Mouse (Mus musculus): ENCODE measurements around the gene Oas1c.
"Not testable (repeated sequence)": the region's sequence is repeated elsewhere in the genome, so short reads cannot be mapped to it uniquely, and the experiment has no call there.

Gene Oas1c

DNA sequence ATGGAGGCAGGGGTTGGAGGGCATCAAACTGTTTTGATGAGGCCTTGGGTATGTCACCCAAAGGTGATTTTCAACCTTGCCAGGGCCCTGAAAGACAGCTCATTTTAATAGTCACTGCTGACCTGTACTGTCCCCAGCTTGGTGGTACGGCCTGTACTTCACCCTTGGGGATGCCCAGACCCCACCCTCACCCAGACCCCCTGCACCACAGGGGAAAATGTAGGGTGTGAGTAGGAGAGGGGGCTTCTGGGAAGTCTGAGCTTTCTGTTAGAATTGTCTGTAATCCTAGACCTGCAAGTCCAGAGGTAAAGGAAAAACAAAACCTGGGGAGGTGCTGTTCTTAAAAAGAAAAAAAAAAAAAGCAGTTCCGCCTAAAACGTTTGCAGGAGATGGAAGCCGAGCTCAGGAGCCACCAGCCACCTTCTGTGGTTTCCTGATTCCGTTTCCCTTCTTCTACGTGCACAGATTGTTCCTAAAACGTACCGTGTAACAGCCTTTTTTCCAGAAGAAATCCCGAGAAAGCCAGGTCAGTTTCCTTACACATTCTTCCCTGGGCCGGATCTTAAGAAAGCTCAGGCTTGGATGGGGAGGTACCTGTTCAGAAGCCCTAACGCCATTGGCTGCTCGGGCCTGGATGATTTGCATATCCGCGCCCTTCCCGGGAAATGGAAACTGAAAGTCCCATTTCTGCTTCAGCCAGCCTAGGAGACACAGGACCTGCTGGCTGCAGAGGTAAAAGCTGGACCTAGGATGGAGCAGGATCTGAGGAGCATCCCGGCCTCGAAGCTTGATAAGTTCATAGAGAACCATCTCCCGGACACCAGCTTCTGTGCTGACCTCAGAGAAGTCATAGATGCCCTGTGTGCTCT is at the start of gene Oas1c:
Oas1c (minus strand) TSS at position 564 of the 869 bp plus-strand sequence.
- DNase-seq (ENCODE audit: low read depth in 1 of 2, low spot score in 2 of 2): peak; percentile 13 to 67

GRCm38 (mm10) chr5:120861121-120861520 is 48.8 kb upstream of the Oas1c start, which contains the start of gene Oas1h:
TSS of gene Oas1h (plus strand) at chr5:120861421.
- no peak for DNase-seq (ENCODE audit: low read depth in 1 of 2, low spot score in 2 of 2)

GRCm38 (mm10) chr5:120859241-120859640 is 46.9 kb upstream of the Oas1c start:
- no peak for DNase-seq (ENCODE audit: low read depth in 1 of 2, low spot score in 2 of 2)

DNA sequence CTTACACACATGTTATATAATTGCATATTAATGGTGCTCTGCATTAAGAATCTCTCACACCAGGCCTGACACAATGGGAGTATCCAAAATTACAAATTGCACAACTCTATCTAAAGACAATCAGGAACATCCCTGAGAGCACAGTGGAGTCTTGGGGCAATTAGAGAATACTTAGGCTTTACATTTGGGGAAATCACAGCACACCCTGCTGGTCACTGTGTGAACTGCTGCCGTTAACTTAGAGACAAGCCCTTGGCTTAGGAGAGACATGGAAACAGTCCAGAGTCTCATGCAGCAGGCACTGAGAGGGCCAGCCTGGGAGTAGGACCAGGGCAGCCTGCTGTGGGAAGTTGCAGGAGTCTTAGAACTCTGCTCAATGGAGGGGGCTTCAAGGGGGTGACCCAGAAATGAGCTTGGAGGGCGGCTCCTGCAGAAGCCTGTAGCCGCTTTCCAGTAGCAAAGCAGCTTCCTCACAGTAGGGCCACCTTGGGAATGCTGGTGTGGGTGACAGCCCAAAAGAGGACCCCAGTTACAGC is 37.4 kb upstream of the Oas1c start:
- DNase-seq (ENCODE audit: low read depth in 1 of 2, low spot score in 2 of 2): peak in 1 of 2 experiments; percentile 11

GRCm38 (mm10) chr5:120847067-120847466 is 34.8 kb upstream of the Oas1c start, which contains the start of gene Oas1f:
TSS of gene Oas1f (plus strand) at chr5:120847367.
- DNase-seq (ENCODE audit: low read depth in 1 of 2, low spot score in 2 of 2): no peak

GRCm38 (mm10) chr5:120844713-120845112 is 32.4 kb upstream of the Oas1c start:
- no peak for DNase-seq (ENCODE audit: low read depth in 1 of 2, low spot score in 2 of 2)

DNA sequence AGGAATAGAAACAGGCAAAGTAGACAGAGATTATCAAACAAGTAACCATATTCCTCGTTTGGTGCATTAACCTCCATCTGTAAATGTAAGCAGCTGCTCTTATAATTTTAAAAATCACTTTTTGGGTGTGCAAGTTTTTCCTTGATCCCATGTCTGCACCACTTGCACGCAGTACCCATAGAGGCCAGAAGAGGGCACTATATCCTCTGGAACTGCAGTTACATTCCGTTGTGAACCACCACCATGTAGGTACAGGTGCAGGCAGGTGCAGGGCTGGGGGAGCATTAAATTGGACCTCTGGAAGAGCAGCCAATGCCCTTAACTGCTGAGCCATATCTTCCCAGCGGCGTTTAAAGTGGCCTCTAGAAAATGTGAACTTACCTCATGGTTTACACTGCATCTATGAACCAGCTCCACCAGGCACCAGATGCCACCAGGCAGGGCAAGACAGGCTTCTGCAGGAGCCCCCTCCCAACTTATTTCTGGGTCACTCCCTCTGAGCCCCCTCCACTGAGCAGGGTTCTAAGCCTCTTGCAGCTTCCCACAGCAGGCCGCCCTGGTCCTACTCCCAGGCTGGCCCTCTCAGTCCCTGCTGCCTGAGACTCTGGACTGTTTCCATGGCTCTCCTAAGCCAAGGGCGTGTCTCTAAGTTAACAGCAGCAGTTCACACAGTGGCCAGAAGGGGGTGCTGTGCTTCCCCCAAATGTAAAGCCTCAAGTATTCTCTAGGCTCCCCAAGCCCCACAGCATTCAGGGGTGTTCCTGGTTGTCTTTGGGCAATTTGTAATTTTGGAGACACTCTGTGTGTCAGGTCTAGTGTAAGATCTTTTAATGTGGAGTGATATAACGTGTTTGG is 24.6 kb upstream of the Oas1c start:
- peak in 1 of 2 experiments; percentile 29 for DNase-seq (ENCODE audit: low read depth in 1 of 2, low spot score in 2 of 2)

GRCm38 (mm10) chr5:120833335-120834280 is 21.3 kb upstream of the Oas1c start:
- DNase-seq (ENCODE audit: low read depth in 1 of 2, low spot score in 2 of 2): no peak

DNA sequence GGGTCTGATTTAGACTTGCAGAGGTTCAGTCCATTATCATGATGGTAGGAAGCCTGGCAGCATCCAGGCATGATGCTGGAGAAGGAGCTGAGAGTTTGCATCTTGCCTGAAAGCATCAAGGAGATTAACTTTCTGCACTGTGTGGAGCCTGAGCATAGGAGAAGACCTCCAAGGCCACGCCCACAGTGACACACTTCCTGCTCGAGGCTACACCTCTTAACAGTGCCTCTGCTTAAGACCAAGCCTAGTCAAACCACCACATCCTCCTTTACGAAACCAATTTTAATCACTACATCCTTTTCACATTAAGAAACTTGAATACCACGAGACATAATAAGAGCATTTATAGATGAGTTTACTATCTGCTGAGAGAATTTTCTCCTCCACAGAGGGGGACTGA is 18.7 kb upstream of the Oas1c start:
- no peak for DNase-seq (ENCODE audit: low read depth in 1 of 2, low spot score in 2 of 2)

DNA sequence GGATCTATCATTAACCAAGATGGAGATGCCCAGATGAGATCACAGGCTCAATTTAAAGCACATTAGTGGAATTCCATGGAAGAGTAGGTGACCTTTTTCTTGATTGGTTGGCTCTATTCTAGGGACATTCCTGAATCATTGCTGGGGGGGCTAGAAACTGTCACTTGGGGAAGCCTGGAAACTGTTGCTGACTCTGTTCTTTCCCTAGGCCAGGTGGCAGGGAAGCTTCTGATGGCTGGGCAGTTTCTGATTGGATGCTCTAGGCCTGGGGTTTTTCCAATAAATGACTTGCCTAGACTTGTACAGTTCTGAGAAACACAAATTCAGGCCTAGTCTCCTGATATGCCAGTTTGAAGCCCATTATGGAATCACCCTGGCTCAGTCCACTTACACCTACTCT is 6.7 kb upstream of the Oas1c start:
- no peak for DNase-seq (ENCODE audit: low read depth in 1 of 2, low spot score in 2 of 2)

DNA sequence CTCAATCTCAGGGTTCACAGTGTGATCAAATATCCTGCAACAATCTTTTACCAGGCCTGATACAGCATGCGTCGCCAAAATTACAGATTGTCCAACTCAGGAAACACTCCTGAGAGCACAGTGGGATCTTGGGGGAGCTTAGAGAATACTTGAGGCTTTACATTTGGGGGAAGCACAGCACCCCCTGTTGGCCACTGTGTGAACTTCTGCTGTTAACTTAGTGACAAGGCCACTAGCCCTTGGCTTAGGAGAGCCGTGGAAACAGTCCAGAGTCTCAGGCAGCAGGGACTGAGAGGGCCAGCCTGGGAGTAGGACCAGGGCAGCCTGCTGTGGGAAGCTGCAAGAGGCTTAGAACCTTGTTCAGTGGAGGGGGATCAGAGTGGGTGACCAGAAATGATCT is 3.6 kb upstream of the Oas1c start:
- DNase-seq (ENCODE audit: low read depth in 1 of 2, low spot score in 2 of 2): peak in 1 of 2 experiments; percentile 20

DNA sequence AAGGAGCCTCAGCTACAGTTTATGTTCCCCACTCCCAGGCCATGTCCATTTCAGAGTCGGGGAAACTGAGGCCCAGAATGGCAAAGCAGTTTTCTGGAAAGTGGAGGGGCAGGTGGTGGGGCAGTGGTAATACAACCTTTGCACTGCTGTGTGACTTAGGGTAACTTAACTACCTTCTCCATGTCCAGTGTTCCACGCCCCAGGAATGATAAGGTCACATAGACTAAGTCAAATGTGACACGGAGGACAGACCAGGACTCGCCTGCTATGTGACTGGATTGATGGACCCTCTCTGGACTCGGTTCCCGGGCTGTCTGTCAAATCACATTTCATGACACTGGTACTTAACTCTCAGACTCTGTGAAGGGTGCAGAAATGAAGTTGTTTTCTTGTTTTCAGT is 709 bp upstream of the Oas1c start:
- no peak for DNase-seq (ENCODE audit: low read depth in 1 of 2, low spot score in 2 of 2)

- no peak for DNase-seq (ENCODE audit: low read depth in 1 of 2, low spot score in 2 of 2)
Observed at GRCm38 (mm10) chr5:120809171-120809570, 3.1 kb downstream of the Oas1c start.

GRCm38 (mm10) chr5:120806458-120806857 is 5.9 kb downstream of the Oas1c start:
- peak in 1 of 2 experiments; percentile 41 for DNase-seq (ENCODE audit: low read depth in 1 of 2, low spot score in 2 of 2)

- DNase-seq (ENCODE audit: low read depth in 1 of 2, low spot score in 2 of 2): no peak
Observed at GRCm38 (mm10) chr5:120803596-120803995, 8.7 kb downstream of the Oas1c start.

GRCm38 (mm10) chr5:120798943-120799342 is 13.4 kb downstream of the Oas1c start:
- not testable (repeated sequence) for DNase-seq (ENCODE audit: low read depth in 1 of 2, low spot score in 2 of 2)

- DNase-seq (ENCODE audit: low read depth in 1 of 2, low spot score in 2 of 2): not testable (repeated sequence)
Observed at GRCm38 (mm10) chr5:120798147-120798546, 14.2 kb downstream of the Oas1c start.

GRCm38 (mm10) chr5:120795480-120796034 is 16.8 kb downstream of the Oas1c start, which contains the start of gene Oas1e:
TSS of gene Oas1e (minus strand) at chr5:120795530.
- not testable (repeated sequence) for DNase-seq (ENCODE audit: low read depth in 1 of 2, low spot score in 2 of 2)

DNA sequence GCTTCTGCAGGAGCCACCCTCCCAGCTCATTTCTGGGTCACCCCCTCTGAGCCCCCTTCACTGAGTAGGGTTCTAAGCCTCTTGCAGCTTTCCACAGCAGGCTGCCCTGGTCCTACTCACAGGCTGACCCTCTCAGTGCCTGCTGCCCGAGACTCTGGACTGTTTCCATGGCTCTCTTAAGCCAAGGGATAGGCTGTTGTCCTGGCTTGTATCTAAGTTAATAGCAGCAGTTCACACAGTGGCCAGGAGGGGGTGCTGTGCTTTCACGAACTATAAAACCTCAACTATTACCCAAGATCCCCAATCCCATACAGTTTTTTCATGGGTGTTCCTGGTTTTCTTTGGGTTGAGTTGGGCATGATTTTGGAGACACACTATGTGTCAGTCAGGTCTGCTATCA is 19.3 kb downstream of the Oas1c start:
- peak in 1 of 2 experiments; percentile 19 for DNase-seq (ENCODE audit: low read depth in 1 of 2, low spot score in 2 of 2)

DNA sequence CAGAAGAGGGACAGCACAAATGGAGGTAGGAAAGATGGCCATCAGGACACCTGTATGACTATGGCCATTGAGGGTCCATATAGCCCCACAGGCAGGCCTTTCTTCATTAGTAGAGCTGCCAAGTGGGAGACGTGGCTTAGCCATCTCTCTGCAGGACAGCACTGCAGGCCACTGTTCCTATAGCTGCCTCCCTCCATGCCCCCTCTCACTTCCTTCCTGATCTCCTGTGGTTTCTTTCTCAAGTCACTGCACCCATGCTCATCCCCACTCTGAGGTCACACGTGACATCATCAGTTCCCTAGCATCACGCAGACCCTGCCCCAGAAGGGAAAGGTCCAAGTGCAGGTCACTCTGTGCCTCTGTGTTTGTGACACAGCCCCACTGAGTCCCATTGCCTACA is 25.3 kb downstream of the Oas1c start:
- DNase-seq (ENCODE audit: low read depth in 1 of 2, low spot score in 2 of 2): no peak

Data from monocyte, adult 2 months (primary cell).